In genomic region chr15:103002156-103002555, GRCm38 (mm10) we compare ENCODE assay signal across 17 mouse cellular contexts. TPM values are rescaled to one million over a fixed set of nuclear protein-coding genes. Genes with fewer than 3 reads are reported as not detected.
DNase-seq lines count a peak whose midpoint lies in the region; ATAC-seq and TF ChIP-seq lines count a peak whose summit lies in the region.
"Had no signal": no experiment of that assay in that cellular context is flagged by ENCODE, and none has a peak within 500 bp of the region (broad histone marks: within the 10 kb centered on the region; RNA-seq: fewer than 3 reads in every experiment).

No protein-coding gene starts in this region.

- no peaks in the 10 kb centered on the region for H3K9me3 ChIP-seq in lung, postnatal 0 days (ENCODE audit: low read length)
- H3K9me3 ChIP-seq: heart, embryonic 15.5 days had no signal

- peaks cover 91% of the 10 kb centered on the region for H3K27me3 ChIP-seq in lung, postnatal 0 days (replicated peaks; ENCODE audit: insufficient read depth, low read length)

- no peak for TF ChIP-seq CTCF in embryonic fibroblast, embryonic 13.5 days (IDR thresholded peaks at IDR 0.05; ENCODE audit: borderline replicate concordance, insufficient read depth, low read length)
- TF ChIP-seq CTCF in lung, postnatal 0 days (IDR thresholded peaks at IDR 0.05), result no peak

- DNase-seq in adrenal gland, adult (ENCODE audit: inconsistent age in 2 of 2, low spot score in 1 of 2), result peak; percentile 53 to 83
- DNase-seq in adrenal gland, adult 8-10 months, result no peak
- peak; percentile 67 for DNase-seq in 3134 (ENCODE audit: extremely low read depth, insufficient read length, low spot score)
- peak; percentile 68 to 79 for DNase-seq in kidney, postnatal 4 days
- DNase-seq in lung, postnatal 0 days (ENCODE audit: low spot score), result no peak
- DNase-seq in layer of hippocampus, postnatal 14 days (ENCODE audit: low spot score in 2 of 2), result no peak
- DNase-seq in thymus, postnatal 36 days, result no peak
- DNase-seq: forebrain, postnatal 0 days; left cerebral cortex, postnatal 4 days; liver, postnatal 0 days; thymus, adult 18-20 months had no signal

- peak overlapping the region; percentile 92 for H3K27ac ChIP-seq in embryonic fibroblast, embryonic 13.5 days (ENCODE audit: insufficient read depth, low read length)
- H3K27ac ChIP-seq in lung, postnatal 0 days (ENCODE audit: low read length), result no peak overlapping the region
- H3K27ac ChIP-seq: heart, embryonic 15.5 days had no signal

- no peaks in the 10 kb centered on the region; the same call in 1 of the 2 replicates for H3K4me1 ChIP-seq in embryonic fibroblast, embryonic 13.5 days (ENCODE audit: control insufficient read depth, insufficient read depth, low read length)
- no peaks in the 10 kb centered on the region for H3K4me1 ChIP-seq in lung, postnatal 0 days (ENCODE audit: insufficient read depth, low read depth, low read length)

- H3K4me2 ChIP-seq in lung, postnatal 0 days (replicated peaks; ENCODE audit: low read depth, low read length), result no peak overlapping the region

- peak; percentile 8; the same call in 1 of the 2 replicates for TF ChIP-seq POLR2A in embryonic fibroblast, embryonic 13.5 days (IDR thresholded peaks at IDR 0.05; ENCODE audit: low read depth, low read length)

- no peaks in the 10 kb centered on the region for H3K36me3 ChIP-seq in lung, postnatal 0 days (ENCODE audit: insufficient read depth, low read length)
- H3K36me3 ChIP-seq: heart, embryonic 15.5 days had no signal

- H3K9ac ChIP-seq in lung, postnatal 0 days (replicated peaks; ENCODE audit: low read depth), result no peak overlapping the region
- H3K9ac ChIP-seq: forebrain, postnatal 0 days; heart, embryonic 15.5 days; liver, postnatal 0 days had no signal

- no peak for ATAC-seq in lung, postnatal 0 days
- ATAC-seq: forebrain, postnatal 0 days; hindbrain, embryonic 16.5 days; liver, postnatal 0 days had no signal

- TF ChIP-seq EP300 in lung, postnatal 0 days (IDR thresholded peaks at IDR 0.05), result no peak

- WGBS in lung, postnatal 0 days, result 20% methylated on average over 4 of the region's 4 CpGs

- 0 out of 2 replicates have a peak overlapping the region, but pooled peaks have one; percentile 12 for H3K4me3 ChIP-seq in embryonic fibroblast, embryonic 13.5 days (ENCODE audit: insufficient read depth, low read length)
- no peak overlapping the region for H3K4me3 ChIP-seq in lung, postnatal 0 days (ENCODE audit: low read depth, low read length)

RNA-seq across cellular contexts. Expression of gene Hoxc6, which starts 4.1 kb away (rescaled TPM):
- 10 to 100 TPM; 52.9 to 79.0 (median 59.6) TPM for total RNA-seq in adrenal gland, adult 8-10 months (2022)
- polyA plus RNA-seq in embryonic fibroblast, embryonic 13.5 days (2011; ENCODE audit: insufficient read length, low read depth, missing spikeins), result 42.6 and 61.8 TPM in 2 replicates
- not detected in 2 replicates for polyA plus RNA-seq in lung, postnatal 0 days (2015; fragmentation: Nextera tagmentation; extraction: Ambion mirVana)
- not detected for total RNA-seq in layer of hippocampus, postnatal 14 days (2021)
- total RNA-seq: forebrain, postnatal 0 days; layer of hippocampus, postnatal 10 days; left cerebral cortex, postnatal 4 days; megakaryocyte progenitor cell, adult 5-6 weeks; midbrain, postnatal 0 days had no signal
- polyA plus RNA-seq: forebrain, postnatal 0 days; liver, postnatal 0 days; midbrain, postnatal 0 days had no signal

RNA-seq across cellular contexts. Expression of gene Hoxc8, which starts 11.7 kb away (rescaled TPM):
- 10 to 100 TPM; 30.1 to 35.8 (median 32.2) TPM for total RNA-seq in adrenal gland, adult 8-10 months (2022)
- polyA plus RNA-seq in embryonic fibroblast, embryonic 13.5 days (2011; ENCODE audit: insufficient read length, low read depth, missing spikeins), result 28.5 and 45.5 TPM in 2 replicates
- polyA plus RNA-seq in lung, postnatal 0 days (2015; fragmentation: Nextera tagmentation; extraction: Ambion mirVana), result not detected in 2 replicates
- total RNA-seq in layer of hippocampus, postnatal 14 days (2021), result not detected
- total RNA-seq: forebrain, postnatal 0 days; layer of hippocampus, postnatal 10 days; left cerebral cortex, postnatal 4 days; megakaryocyte progenitor cell, adult 5-6 weeks; midbrain, postnatal 0 days had no signal
- polyA plus RNA-seq: forebrain, postnatal 0 days; heart, embryonic 15.5 days; liver, postnatal 0 days; midbrain, postnatal 0 days had no signal

RNA-seq across cellular contexts. Expression of gene Hoxc4, which starts 16.6 kb away (rescaled TPM):
- 10 to 100 TPM in 2 of 4 experiments, 1 to 10 TPM in 2; 5.0 to 17.9 (median 10.8) TPM for total RNA-seq in adrenal gland, adult 8-10 months (2022)
- 12.5 and 12.6 TPM in 2 replicates for polyA plus RNA-seq in embryonic fibroblast, embryonic 13.5 days (2011; ENCODE audit: insufficient read length, low read depth, missing spikeins)
- 0.21 and 0.23 TPM in 2 replicates for polyA plus RNA-seq in lung, postnatal 0 days (2015; fragmentation: Nextera tagmentation; extraction: Ambion mirVana)
- total RNA-seq in layer of hippocampus, postnatal 14 days (2021), result not detected
- total RNA-seq: forebrain, postnatal 0 days; layer of hippocampus, postnatal 10 days; left cerebral cortex, postnatal 4 days; megakaryocyte progenitor cell, adult 5-6 weeks had no signal
- polyA plus RNA-seq: forebrain, postnatal 0 days; midbrain, postnatal 0 days had no signal

RNA-seq across cellular contexts. Expression of gene Hoxc9, which starts 25.9 kb away (rescaled TPM):
- under 1 TPM; 0.52 to 0.99 (median 0.83) TPM for total RNA-seq in adrenal gland, adult 8-10 months (2022)
- 4.9 and 6.2 TPM in 2 replicates for polyA plus RNA-seq in embryonic fibroblast, embryonic 13.5 days (2011; ENCODE audit: insufficient read length, low read depth, missing spikeins)
- polyA plus RNA-seq in lung, postnatal 0 days (2015; fragmentation: Nextera tagmentation; extraction: Ambion mirVana), result not detected in 2 replicates
- total RNA-seq in layer of hippocampus, postnatal 14 days (2021), result not detected
- total RNA-seq: forebrain, postnatal 0 days; layer of hippocampus, postnatal 10 days; left cerebral cortex, postnatal 4 days; megakaryocyte progenitor cell, adult 5-6 weeks; midbrain, postnatal 0 days had no signal
- polyA plus RNA-seq: forebrain, postnatal 0 days; heart, embryonic 15.5 days; liver, postnatal 0 days; midbrain, postnatal 0 days had no signal

RNA-seq across cellular contexts. Expression of gene Hoxc5, which starts 34.9 kb away (rescaled TPM):
- 10 to 100 TPM in 2 of 4 experiments, 1 to 10 TPM in 2; 6.4 to 16.0 (median 11.4) TPM for total RNA-seq in adrenal gland, adult 8-10 months (2022)
- 7.6 and 11.0 TPM in 2 replicates for polyA plus RNA-seq in embryonic fibroblast, embryonic 13.5 days (2011; ENCODE audit: insufficient read length, low read depth, missing spikeins)
- polyA plus RNA-seq in lung, postnatal 0 days (2015; fragmentation: Nextera tagmentation; extraction: Ambion mirVana), result 0.23 TPM in 1 of 2 replicates, not detected in the other
- not detected for total RNA-seq in layer of hippocampus, postnatal 14 days (2021)
- total RNA-seq: forebrain, postnatal 0 days; layer of hippocampus, postnatal 10 days; left cerebral cortex, postnatal 4 days; megakaryocyte progenitor cell, adult 5-6 weeks had no signal
- polyA plus RNA-seq: forebrain, postnatal 0 days; liver, postnatal 0 days; midbrain, postnatal 0 days had no signal

Comparison
In these comparisons a context has a peak if more than half of its experiments do, and no peak if none do; other contexts are left out.
1. DNase-seq: peak in adrenal gland, adult (2 of 2), 3134 (single experiment) and kidney, postnatal 4 days (2 of 2); none in adrenal gland, adult 8-10 months (single experiment), lung, postnatal 0 days (single experiment), layer of hippocampus, postnatal 14 days (0 of 2) and thymus, postnatal 36 days (0 of 2).
2. RNA of gene Hoxc6, which starts 4.1 kb away (total RNA-seq): 52.9 to 79.0 TPM in adrenal gland, adult 8-10 months; not detected in layer of hippocampus, postnatal 14 days; every median in the first group is over 10 times any median in the second.
3. RNA of gene Hoxc8, which starts 11.7 kb away (total RNA-seq): 30.1 to 35.8 TPM in adrenal gland, adult 8-10 months; not detected in layer of hippocampus, postnatal 14 days; every median in the first group is over 10 times any median in the second.
4. RNA of gene Hoxc4, which starts 16.6 kb away (total RNA-seq): 5.0 to 17.9 TPM in adrenal gland, adult 8-10 months; not detected in layer of hippocampus, postnatal 14 days; every median in the first group is over 4 times any median in the second.